Mouse (Mus musculus) liver, embryonic 14.5 days (tissue): ENCODE data around the gene Cetn4.

ENCODE experiments used
- CTCF ChIP-seq: IDR thresholded peaks from 2 replicates; pipeline ENCODE4 v1.5.1; 2016; ENCODE audit warnings: antibody characterized with exemption, low read depth, control low read depth
- EP300 ChIP-seq: IDR thresholded peaks from 2 replicates; pipeline ENCODE4 v1.6.1; 2016; ENCODE audit warnings: antibody characterized with exemption, low read depth

DNA sequence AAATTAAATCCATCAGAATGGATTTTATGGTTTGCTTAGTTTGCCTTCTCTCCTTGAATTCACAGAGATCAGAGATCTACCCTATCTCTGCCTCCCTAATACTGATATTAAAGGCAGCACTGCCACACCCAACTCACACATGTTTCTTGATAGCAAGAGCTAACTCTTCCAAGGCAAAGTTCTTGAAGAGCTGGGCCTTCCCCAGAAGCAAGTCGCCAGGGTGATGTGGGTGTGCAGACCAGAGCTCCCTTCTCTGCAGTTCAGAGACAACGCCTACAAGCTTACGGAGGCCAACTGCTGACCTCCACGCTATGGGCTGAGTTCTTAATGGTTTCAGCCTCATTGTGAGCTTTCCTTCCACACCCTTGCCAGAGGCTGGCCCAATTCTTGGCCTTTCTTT, 29.3 kb downstream of the Cetn4 start:
- TF ChIP-seq CTCF (no peak), EP300 (no peak)
